Mouse (Mus musculus) bone marrow macrophage, adult 2 months (primary cell): ENCODE measurements around the gene Padi6. TPM values are rescaled to one million over a fixed set of nuclear protein-coding genes. Genes with fewer than 3 reads are reported as not detected.

Source experiments
- H3K27ac ChIP-seq: 2 replicates; pipeline ENCODE4 v1.5.1; 2012; ENCODE audit warnings: low read depth, low read length; ENCODE audit not compliant: insufficient read depth
- H3K4me1 ChIP-seq: 2 replicates; pipeline ENCODE4 v1.6.1; 2012; ENCODE audit warnings: low read length; ENCODE audit not compliant: control insufficient read depth, insufficient read depth
- H3K4me3 ChIP-seq: 2 replicates; pipeline ENCODE4 v1.5.1; 2012; ENCODE audit warnings: mild to moderate bottlenecking, low read length, moderate library complexity; ENCODE audit not compliant: insufficient read depth
- CTCF ChIP-seq: IDR thresholded peaks from 2 replicates; pipeline ENCODE4 v1.5.1; 2012; ENCODE audit warnings: low read depth, mild to moderate bottlenecking, low read length, moderate library complexity
- POLR2A ChIP-seq: IDR thresholded peaks from 2 replicates; pipeline ENCODE4 v1.6.1; 2012; ENCODE audit warnings: mild to moderate bottlenecking, low read depth, low read length, borderline replicate concordance
- polyA plus RNA-seq: library from polyadenylated mRNA; stranded (reverse); fragments of >200 nt; gene quantifications from 2 replicates; pipeline ENCODE4 v1.2.4, GENCODE M21; 2012; ENCODE audit not compliant: missing spikeins, insufficient read depth, insufficient read length

Gene Padi6
- polyA plus RNA-seq, 1 experiment, result not detected

DNA sequence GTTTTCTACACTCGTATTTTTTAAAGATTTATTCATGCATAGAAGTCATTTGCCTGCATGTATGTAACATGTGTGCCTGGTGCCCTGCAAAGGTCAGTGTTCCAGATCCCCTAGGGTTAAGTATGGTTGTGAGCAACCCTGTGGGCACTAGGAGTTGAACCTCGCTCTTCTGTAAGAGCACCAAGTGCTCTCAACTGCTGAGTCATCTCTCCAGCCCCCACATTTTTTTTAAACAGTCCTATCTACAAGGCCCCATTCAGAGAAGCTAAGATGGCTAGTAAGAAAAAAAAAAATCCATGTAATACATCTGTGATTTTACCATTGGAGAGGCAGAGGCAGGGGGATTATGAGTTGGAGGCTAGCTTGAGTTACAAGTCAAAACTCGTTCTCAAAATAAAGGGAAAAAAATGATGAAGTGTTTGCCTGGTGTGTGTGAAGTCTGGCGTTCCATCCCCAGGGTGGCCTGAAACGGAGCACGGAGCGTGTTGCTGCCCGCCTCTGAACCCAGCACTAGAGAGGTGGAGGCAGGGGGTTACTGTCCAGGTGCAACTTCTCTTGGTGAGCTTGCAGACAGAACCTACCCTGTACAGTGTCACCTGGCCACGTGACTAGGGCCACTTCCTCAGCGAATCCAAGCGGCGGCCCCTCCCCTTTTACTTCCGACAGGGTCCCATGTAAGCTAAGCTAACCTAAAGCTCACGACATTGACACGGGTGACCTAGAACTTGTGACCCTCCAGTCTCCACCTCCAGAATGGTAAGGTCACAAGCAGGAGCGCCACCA, 52.4 kb downstream of the Padi6 start:
- Histone ChIP-seq H3K4me1 (peaks cover 38% of the 10 kb centered on the region), H3K27ac (no peak overlapping the region), H3K4me3 (no peak overlapping the region)
- TF ChIP-seq CTCF (no peak), POLR2A (no peak)

- no peak for TF ChIP-seq CTCF
- TF ChIP-seq POLR2A, result no peak
- Histone ChIP-seq H3K4me3 (no peak overlapping the region), H3K4me1 (peaks cover 42% of the 10 kb centered on the region), H3K27ac (peak overlapping the region; percentile 75)
Measured at GRCm38 (mm10) chr4:140688826-140689425, 53.5 kb downstream of the Padi6 start.

- TF ChIP-seq POLR2A (no peak), CTCF (no peak)
- H3K27ac ChIP-seq, result peak overlapping the region; percentile 75
- H3K4me1 ChIP-seq, result peaks cover 48% of the 10 kb centered on the region
- H3K4me3 ChIP-seq, result no peak overlapping the region
Measured at GRCm38 (mm10) chr4:140688044-140688825, 54.2 kb downstream of the Padi6 start.

DNA sequence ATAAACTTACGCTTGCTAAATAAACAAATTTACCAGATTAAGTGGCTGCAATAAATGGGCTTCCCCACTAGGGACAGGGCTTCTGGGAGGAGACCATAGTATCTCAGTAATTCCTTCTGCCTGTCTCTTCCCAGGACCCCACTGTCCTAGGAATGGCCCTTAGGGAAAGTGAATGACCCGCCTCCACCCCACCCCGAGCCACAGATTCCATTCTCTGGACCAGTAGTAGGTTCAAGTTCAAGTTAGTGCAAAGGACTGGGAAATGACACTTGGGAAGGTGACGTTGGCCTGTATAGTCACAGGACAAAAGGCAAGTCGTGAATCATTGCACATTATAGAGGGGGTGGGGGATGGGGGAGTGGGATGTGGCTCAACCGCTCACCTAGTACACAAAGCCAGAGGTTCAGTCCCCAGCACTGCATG, 57.6 kb downstream of the Padi6 start:
- TF ChIP-seq POLR2A, result no peak
- TF ChIP-seq CTCF, result no peak
- Histone ChIP-seq H3K4me3 (no peak overlapping the region), H3K27ac (peak overlapping the region; percentile 95), H3K4me1 (peaks cover 37% of the 10 kb centered on the region)

DNA sequence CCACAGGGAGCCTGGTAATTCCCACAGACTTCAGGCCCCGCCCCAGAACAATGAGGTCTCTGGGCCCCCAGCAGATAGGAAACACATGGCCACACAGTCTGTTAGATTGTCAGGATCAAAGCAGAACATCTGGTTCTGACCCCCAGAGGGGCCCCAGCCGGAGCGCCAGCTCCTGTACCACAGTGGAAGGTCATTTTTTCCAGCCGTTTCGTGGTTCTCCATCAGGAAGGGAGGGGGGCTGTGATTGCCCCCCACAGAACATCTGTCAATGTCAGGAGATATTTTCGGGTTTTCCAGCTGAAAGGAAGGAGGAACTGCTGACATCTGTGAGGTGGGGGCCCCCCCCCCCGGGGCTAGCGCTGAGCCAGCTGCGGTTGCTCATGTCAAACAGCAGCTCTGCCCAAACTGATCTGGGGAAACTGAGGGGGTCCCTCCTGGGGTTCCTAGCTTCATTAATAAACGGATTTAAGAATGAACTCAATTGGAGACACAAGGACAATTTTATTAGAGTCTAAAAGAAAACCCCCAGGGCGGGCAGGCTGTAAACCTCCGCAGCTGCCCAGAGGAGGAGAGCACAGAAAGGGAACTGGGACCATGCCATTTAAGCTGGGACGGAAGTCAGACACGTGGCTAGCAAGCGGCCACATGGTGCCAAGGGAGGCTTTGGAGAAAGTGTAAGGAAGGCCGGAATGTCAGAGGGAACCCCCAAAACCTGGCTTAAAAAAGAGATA, 58.1 kb downstream of the Padi6 start:
- H3K4me1 ChIP-seq, result peaks cover 31% of the 10 kb centered on the region
- peak overlapping the region; percentile 34 for H3K4me3 ChIP-seq
- TF ChIP-seq CTCF (no peak), POLR2A (no peak)
- H3K27ac ChIP-seq, result peak overlapping the region; percentile 95

DNA sequence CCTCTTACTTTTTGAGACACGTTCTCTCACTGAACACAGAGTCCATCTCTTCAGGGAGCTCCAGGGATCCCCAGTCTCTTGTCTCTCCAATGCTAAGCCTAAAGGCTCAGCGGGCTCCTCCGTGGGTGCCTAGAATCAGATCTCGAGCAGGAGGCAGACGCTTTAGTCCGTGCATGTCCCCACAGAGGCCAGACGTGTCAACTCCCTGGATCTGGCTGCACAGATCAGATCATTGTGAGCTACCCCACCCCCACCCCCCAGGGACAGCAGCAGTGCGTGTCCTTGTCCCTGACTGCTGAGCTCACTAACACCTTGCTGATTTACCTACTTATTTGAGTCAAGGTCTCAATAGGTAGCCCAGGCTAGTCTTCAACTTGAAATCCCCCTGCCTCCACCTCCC, 58.8 kb downstream of the Padi6 start:
- TF ChIP-seq POLR2A, result no peak
- TF ChIP-seq CTCF, result no peak
- Histone ChIP-seq H3K4me3 (peak overlapping the region; percentile 34), H3K4me1 (peaks cover 25% of the 10 kb centered on the region), H3K27ac (peak overlapping the region; percentile 95)

DNA sequence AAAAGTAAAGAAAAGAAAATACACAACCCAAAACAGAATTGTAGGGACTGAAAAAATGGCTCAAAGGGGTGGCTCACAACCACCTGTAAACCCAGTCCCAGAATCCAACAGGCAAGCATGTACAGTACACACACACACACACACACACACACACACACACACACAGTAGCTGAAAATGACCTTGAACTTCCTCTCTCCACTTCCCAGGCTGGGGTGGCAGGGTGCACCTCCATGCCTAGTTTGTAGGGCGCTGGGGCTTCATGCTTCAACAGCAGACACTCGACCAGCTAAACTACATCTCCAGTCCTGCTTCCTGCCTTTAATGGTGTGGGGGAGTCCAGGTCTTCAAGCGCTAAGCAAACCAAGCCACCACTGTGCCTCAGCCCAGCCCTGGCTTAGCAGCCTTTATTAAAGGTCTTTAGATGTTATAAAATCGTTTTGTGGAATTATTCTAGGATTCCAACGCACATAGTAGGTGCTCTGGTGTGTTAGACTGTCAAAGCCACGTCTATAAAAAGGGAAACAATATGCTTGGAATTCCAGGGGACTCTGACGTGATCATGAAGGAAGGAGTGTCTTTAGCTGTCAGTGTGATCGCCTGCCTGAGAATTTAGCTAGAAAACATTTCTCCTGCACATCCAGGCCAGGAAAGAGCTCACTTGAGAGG, 61.6 kb downstream of the Padi6 start:
- H3K4me3 ChIP-seq, result no peak overlapping the region
- H3K27ac ChIP-seq, result peak overlapping the region; percentile 25; the same call in 1 of the 2 replicates
- peaks cover 22% of the 10 kb centered on the region for H3K4me1 ChIP-seq
- TF ChIP-seq POLR2A, result no peak
- no peak for TF ChIP-seq CTCF

DNA sequence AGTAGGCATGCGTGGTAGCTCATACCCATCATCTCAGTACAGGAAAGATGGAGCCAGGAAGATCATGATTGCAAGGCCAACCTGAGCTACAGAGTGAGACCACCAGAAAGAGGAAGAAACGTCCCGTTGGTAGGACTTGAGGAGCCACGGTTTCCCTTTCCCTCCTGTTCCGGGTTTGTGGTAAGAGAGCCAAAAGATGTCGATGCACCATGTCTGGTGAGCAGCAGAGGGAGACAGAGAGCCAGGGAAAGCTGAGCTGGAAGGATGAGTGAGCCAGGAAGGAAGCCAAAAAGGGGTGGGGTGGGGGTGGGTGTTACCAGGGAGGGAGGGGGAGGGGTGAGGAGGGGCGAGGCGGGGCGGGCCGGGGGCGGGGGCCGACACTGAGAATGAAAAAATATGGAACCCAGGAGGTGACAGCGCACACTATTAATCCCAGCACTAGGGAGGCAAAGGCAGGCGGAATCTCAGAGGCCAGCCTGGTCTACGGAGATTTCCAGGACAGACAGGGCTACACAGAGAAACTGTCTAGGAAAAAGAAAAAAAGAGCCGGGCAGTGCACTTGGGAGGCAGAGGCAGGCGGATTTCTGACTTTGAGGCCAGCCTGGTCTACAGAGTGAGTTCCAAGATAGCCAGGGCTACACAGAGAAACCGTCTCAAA, 62.6 kb downstream of the Padi6 start:
- Histone ChIP-seq H3K4me1 (peaks cover 13% of the 10 kb centered on the region), H3K4me3 (no peak overlapping the region), H3K27ac (no peak overlapping the region)
- TF ChIP-seq CTCF (peak; percentile 59), POLR2A (no peak)

GRCm38 (mm10) chr4:140679038-140679437, 63.4 kb downstream of the Padi6 start:
- peaks cover 11% of the 10 kb centered on the region for H3K4me1 ChIP-seq
- H3K27ac ChIP-seq, result no peak overlapping the region
- no peak overlapping the region for H3K4me3 ChIP-seq
- TF ChIP-seq CTCF, result peak; percentile 66
- TF ChIP-seq POLR2A, result no peak

Other genes with a start within 250 kb of the Padi6 start
- gene Arhgef10l, start 76.6 kb downstream of the Padi6 start, polyA plus RNA-seq, result 71.0 and 85.4 TPM in 2 replicates
- 57.1 and 63.4 TPM in 2 replicates for gene Rcc2, start 42.1 kb downstream of the Padi6 start, polyA plus RNA-seq
- 6.3 and 8.1 TPM in 2 replicates for gene Padi4, start 31.6 kb upstream of the Padi6 start, polyA plus RNA-seq
- gene Padi3, start 68.0 kb upstream of the Padi6 start, polyA plus RNA-seq, result 0.25 and 0.47 TPM in 2 replicates
- gene Padi1, start 103.1 kb upstream of the Padi6 start, polyA plus RNA-seq, result not detected in 2 replicates
- gene Padi2, start 163.7 kb upstream of the Padi6 start, polyA plus RNA-seq, result 11.0 and 12.2 TPM in 2 replicates
- 145 and 163 TPM in 2 replicates for gene Sdhb, start 218.6 kb upstream of the Padi6 start, polyA plus RNA-seq
- gene Atp13a2, start 244.2 kb upstream of the Padi6 start, polyA plus RNA-seq, result 203 and 230 TPM in 2 replicates